Mouse (Mus musculus): ENCODE data around the gene Tfr2.
A peak's percentile ranks its signal among the peaks of the same experiment; 100 is the strongest.

The Tfr2 gene

GRCm38 (mm10) chr5:137628498-137629305 lies 59.1 kb downstream of the Tfr2 start, which contains the start of the genes Fbxo24, Lrch4 and Gm20605:
Fbxo24 (minus strand) TSS chr5:137629002.
Lrch4 (plus strand) TSS chr5:137629121.
Gm20605 (plus strand) TSS chr5:137629175.
- peak; percentile 99 for DNase-seq

GRCm38 (mm10) chr5:137629306-137629721 lies 59.7 kb downstream of the Tfr2 start:
- peak; percentile 82 for DNase-seq

GRCm38 (mm10) chr5:137629906-137630545 lies 60.4 kb downstream of the Tfr2 start:
- DNase-seq, result peak; percentile 63

DNA sequence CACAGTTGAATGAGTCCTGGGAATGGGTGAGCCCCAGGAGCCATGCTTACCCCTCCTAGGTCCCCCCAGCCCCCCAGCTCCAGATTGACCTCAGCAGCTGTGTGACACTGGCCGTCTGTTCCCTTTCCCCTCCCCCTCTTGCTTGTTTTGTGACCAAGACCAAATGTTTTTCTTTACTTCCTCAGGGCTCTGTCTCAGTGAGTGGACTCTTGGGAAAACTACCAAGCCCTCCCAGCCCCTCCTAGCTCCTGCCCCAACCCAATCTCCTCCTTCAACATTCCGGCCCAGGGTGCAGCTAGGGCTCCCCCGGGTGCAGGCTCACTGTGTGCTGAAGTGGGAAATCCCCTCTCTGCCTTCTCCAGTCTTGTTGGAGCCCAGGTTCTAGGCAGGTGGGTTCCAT lies 61.0 kb downstream of the Tfr2 start:
- DNase-seq, result no peak

DNA sequence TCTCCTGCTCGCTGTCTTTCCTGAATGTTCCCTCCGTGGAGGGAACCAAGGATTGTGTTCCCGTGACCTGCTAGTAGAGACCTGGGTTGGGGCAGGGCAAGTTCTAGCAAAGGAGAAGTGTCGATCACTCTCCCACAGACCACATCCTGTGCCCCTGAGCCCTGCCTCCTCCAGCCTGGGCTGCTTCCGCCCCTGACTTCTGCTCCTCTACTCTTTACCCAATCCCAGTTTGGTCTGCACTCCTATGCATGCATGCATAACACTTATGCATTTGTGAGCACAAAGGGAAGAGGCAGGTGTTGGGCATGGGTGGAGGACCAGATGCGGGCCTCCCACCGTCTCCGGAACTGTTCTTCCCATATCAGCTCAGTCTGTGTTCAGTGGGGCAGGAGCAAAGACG lies 61.5 kb downstream of the Tfr2 start:
- DNase-seq, result peak; percentile 49

DNA sequence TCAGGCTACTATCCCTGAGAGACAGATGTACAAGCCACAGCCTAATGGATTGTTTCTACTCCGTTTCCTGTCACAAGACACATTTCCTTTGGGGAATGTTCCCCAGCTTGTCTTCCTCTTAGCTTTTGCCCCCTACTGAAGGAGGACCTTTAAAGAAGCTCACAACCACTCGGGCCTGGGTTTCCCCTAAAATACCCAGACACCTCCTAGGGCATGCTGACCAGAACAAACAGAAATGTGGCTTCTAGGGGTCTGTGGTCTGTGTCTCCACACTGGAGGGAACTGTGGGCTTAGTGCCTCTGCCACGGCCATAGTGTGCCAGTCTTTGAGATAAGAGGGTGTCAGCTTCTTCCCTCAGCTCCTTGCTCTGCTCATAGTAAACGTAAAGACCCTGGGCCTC lies 62.0 kb downstream of the Tfr2 start:
- DNase-seq, result no peak

- DNase-seq, result no peak
Measured at GRCm38 (mm10) chr5:137633397-137634084, 63.9 kb downstream of the Tfr2 start.

Data from liver (tissue).